Mouse (Mus musculus) E14TG2a.4 (cell line): ENCODE measurements at regions not wholly inside any gene's neighbourhood (a gene's known extent, or its start where the extent isn't known, plus 50 kb on each side); places are given as distances from the start of the nearest gene placed in this dataset.

ENCODE experiments used
- H3K27me3 ChIP-seq: 2 replicates; pipeline ENCODE4 v1.6.1; 2014; ENCODE audit warnings: low read length, control low read depth; ENCODE audit not compliant: insufficient read depth
- H3K36me3 ChIP-seq: 2 replicates; pipeline ENCODE4 v1.6.1; 2014; ENCODE audit warnings: low read length, control low read depth; ENCODE audit not compliant: insufficient read depth
- H3K4me1 ChIP-seq: replicated peaks from 2 replicates; pipeline ENCODE4 v1.6.1; 2014; ENCODE audit warnings: low read depth, low read length, control low read depth
- H3K4me3 ChIP-seq: replicated peaks from 2 replicates; pipeline ENCODE4 v1.5.1; 2014; ENCODE audit warnings: mild to moderate bottlenecking, low read length
- H3K9me3 ChIP-seq: 2 replicates; pipeline ENCODE4 v1.6.1; 2014; ENCODE audit warnings: low read length, control low read depth
- CTCF ChIP-seq: conservative IDR thresholded peaks from 2 replicates; pipeline ENCODE4 v1.5.1; 2014; ENCODE audit warnings: low read length
- NANOG ChIP-seq: IDR thresholded peaks from 2 replicates; pipeline ENCODE4 v1.6.1; 2014; ENCODE audit warnings: borderline replicate concordance, low read length, mixed read lengths
- POU5F1 ChIP-seq: IDR thresholded peaks from 2 replicates; pipeline ENCODE4 v1.6.1; 2014; ENCODE audit warnings: low read length, borderline replicate concordance

DNA sequence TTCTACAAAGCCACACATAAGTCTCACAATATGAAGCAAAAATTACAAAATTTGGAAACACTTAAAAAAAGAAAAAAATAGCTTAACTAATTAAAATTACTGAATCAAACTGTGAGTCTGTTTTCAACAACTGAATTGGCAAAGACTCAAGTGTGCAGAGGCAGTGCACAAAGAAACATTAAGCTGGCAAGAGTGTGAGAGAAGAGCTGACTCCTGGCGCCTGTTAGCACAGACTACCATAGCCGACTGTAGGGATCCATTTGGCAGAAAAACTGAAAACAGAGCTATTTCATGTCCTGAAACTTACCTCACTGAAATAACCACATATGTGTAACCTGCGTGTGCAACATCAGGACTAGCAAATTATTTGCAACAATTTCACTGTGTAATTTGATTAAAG lies 746.4 kb upstream of the Cypt12 start:
- Histone ChIP-seq H3K4me3 (no peak overlapping the region), H3K36me3 (no peaks in the 10 kb centered on the region), H3K4me1 (no peaks in the 10 kb centered on the region), H3K27me3 (no peaks in the 10 kb centered on the region), H3K9me3 (peaks cover 51% of the 10 kb centered on the region)
- TF ChIP-seq POU5F1 (no peak), NANOG (no peak), CTCF (no peak)

- Histone ChIP-seq H3K9me3 (peaks cover 54% of the 10 kb centered on the region), H3K27me3 (no peaks in the 10 kb centered on the region), H3K36me3 (no peaks in the 10 kb centered on the region), H3K4me3 (no peak overlapping the region), H3K4me1 (no peaks in the 10 kb centered on the region)
- TF ChIP-seq NANOG (no peak), POU5F1 (no peak), CTCF (no peak)
Observed at GRCm38 (mm10) chr3:17214031-17214430, 734.2 kb upstream of the Cypt12 start.

- TF ChIP-seq CTCF (no peak), POU5F1 (no peak), NANOG (no peak)
- Histone ChIP-seq H3K27me3 (no peaks in the 10 kb centered on the region), H3K36me3 (no peaks in the 10 kb centered on the region), H3K9me3 (peaks cover 39% of the 10 kb centered on the region), H3K4me3 (no peak overlapping the region), H3K4me1 (no peaks in the 10 kb centered on the region)
Observed at GRCm38 (mm10) chr3:17216825-17217224, 731.4 kb upstream of the Cypt12 start.

GRCm38 (mm10) chr3:17238407-17238806 lies 709.8 kb upstream of the Cypt12 start:
- TF ChIP-seq NANOG = peak; percentile 74; the same call in 1 of the 2 replicates
- TF ChIP-seq CTCF = no peak
- no peaks in the 10 kb centered on the region for H3K27me3 ChIP-seq
- no peaks in the 10 kb centered on the region; the same call in 1 of the 2 replicates for H3K4me1 ChIP-seq

GRCm38 (mm10) chr3:17258397-17258796 lies 689.8 kb upstream of the Cypt12 start:
- TF ChIP-seq POU5F1 (no peak), CTCF (no peak)
- no peaks in the 10 kb centered on the region for H3K9me3 ChIP-seq
- H3K4me1 ChIP-seq = no peaks in the 10 kb centered on the region
- H3K36me3 ChIP-seq = no peaks in the 10 kb centered on the region
- no peak overlapping the region for H3K4me3 ChIP-seq
- H3K27me3 ChIP-seq = no peaks in the 10 kb centered on the region

More at GRCm38 (mm10) chr3:17238407-17238806, 709.8 kb upstream of the Cypt12 start:
- Histone ChIP-seq H3K4me3 (no peak overlapping the region), H3K36me3 (no peaks in the 10 kb centered on the region), H3K9me3 (peaks cover 30% of the 10 kb centered on the region)

GRCm38 (mm10) chr3:17259093-17259492 lies 689.1 kb upstream of the Cypt12 start:
- no peak overlapping the region for H3K4me3 ChIP-seq
- H3K4me1 ChIP-seq = no peaks in the 10 kb centered on the region
- TF ChIP-seq NANOG = no peak
- TF ChIP-seq POU5F1 = no peak
- no peak for TF ChIP-seq CTCF
- no peaks in the 10 kb centered on the region for H3K36me3 ChIP-seq
- H3K9me3 ChIP-seq = no peaks in the 10 kb centered on the region
- H3K27me3 ChIP-seq = no peaks in the 10 kb centered on the region

DNA sequence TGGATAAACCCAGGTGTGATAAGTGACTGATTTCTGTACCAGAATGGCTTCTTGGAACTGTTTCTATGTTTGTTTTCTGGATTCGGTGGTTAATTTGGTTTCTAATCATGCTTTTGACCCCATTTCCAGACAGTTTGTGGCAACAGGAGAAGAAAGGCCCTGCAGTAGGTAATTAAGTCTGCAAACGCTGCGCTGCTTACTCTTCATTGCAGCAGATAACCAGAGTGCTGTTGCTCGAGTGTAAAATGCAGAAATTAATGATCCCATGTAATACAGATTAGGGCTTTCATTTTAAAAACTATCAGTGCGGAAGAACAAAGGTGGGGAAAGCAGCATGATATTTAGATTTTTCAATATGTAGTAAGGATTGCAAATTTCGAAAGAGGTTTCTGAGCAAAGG lies 667.0 kb upstream of the Cypt12 start:
- no peaks in the 10 kb centered on the region for H3K36me3 ChIP-seq
- TF ChIP-seq NANOG = no peak
- TF ChIP-seq POU5F1 = no peak
- H3K27me3 ChIP-seq = peaks cover 9% of the 10 kb centered on the region; the same call in 1 of the 2 replicates
- peaks cover 6% of the 10 kb centered on the region for H3K9me3 ChIP-seq
- H3K4me1 ChIP-seq = no peaks in the 10 kb centered on the region
- no peak overlapping the region for H3K4me3 ChIP-seq

DNA sequence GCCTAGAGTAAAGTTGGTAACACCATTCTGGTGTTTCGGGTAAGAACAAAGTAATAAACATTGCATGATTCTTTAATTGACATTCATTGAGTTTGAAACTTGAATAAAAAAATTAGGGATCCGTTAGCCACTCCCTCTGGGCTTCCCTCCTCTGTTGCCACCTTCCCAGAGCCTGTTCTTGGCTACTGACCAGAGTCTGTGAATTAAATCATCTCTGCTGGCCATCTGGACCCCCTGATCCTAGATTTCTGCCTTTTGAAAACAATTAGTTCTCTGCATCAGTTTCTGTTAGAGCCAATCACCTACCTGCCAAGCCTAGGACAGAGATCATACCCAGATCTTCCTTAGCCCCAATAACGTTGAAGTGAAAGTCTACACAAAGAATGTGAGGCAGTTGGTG lies 665.3 kb upstream of the Cypt12 start:
- Histone ChIP-seq H3K9me3 (peaks cover 6% of the 10 kb centered on the region), H3K36me3 (no peaks in the 10 kb centered on the region), H3K4me3 (no peak overlapping the region), H3K4me1 (no peaks in the 10 kb centered on the region), H3K27me3 (peaks cover 9% of the 10 kb centered on the region; the same call in 1 of the 2 replicates)
- TF ChIP-seq POU5F1 (no peak), CTCF (no peak), NANOG (no peak)

DNA sequence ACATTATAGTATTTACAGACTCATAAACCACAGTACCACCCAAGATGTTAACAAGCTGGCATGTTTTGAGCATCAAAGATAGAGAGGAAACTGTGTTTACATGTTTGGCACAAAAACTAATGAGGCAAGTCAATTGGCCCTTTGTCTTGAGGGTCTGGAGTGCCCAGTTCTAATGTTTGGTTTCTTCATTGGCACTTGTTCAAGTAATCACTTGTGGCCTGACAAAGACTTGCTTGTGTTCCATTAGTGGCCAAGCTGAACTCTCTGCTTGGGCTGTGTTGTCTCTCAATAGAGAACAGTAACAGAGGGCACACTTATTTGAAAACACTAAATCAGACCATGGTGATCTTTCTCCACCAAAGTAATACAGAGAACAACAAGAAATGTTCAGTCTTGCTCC lies 630.7 kb upstream of the Cypt12 start:
- Histone ChIP-seq H3K4me3 (no peak overlapping the region), H3K9me3 (no peaks in the 10 kb centered on the region), H3K36me3 (no peaks in the 10 kb centered on the region), H3K4me1 (no peaks in the 10 kb centered on the region), H3K27me3 (no peaks in the 10 kb centered on the region; the same call in 1 of the 2 replicates)
- no peak for TF ChIP-seq POU5F1
- TF ChIP-seq NANOG = no peak
- TF ChIP-seq CTCF = no peak
